Mouse (Mus musculus) cerebellum, adult 2 months (tissue): ENCODE measurements around the gene Mgat4c.
A peak's percentile ranks its signal among the peaks of the same experiment; 100 is the strongest.

Experiments
- CTCF ChIP-seq: fragments of 200-500 bp; IDR thresholded peaks from 2 replicates; pipeline ENCODE4 v1.5.1; 2011; ENCODE audit warnings: low read depth, mild to moderate bottlenecking, control low read depth, low read length, moderate library complexity, borderline replicate concordance; ENCODE audit not compliant: insufficient read depth
- POLR2A ChIP-seq: fragments of 200-500 bp; IDR thresholded peaks from 2 replicates; pipeline ENCODE4 v1.6.1; 2011; ENCODE audit warnings: low read length, control low read depth, borderline replicate concordance; ENCODE audit not compliant: insufficient read depth

GRCm38 (mm10) chr10:102417654-102418272 lies 736.5 kb downstream of the Mgat4c start:
- TF ChIP-seq POLR2A: no peak
- TF ChIP-seq CTCF: 0 out of 2 replicates have a peak, but pooled peaks have one; percentile 10
